Mouse (Mus musculus) kidney, adult 2 months (tissue): ENCODE results near the gene Edc4.
A peak's percentile ranks its signal among the peaks of the same experiment; 100 is the strongest.

Experiments
- CTCF ChIP-seq: fragments of 200-500 bp; conservative IDR thresholded peaks from 2 replicates; pipeline ENCODE4 v1.5.1; 2011; ENCODE audit warnings: low read depth, mild to moderate bottlenecking, control low read depth, low read length, moderate library complexity, mixed read lengths; ENCODE audit not compliant: insufficient read depth, insufficient read length
- POLR2A ChIP-seq: fragments of 200-500 bp; IDR thresholded peaks from one replicate; pipeline ENCODE4 v1.6.1; 2011; ENCODE audit warnings: low read depth, low read length, control low read depth

DNA sequence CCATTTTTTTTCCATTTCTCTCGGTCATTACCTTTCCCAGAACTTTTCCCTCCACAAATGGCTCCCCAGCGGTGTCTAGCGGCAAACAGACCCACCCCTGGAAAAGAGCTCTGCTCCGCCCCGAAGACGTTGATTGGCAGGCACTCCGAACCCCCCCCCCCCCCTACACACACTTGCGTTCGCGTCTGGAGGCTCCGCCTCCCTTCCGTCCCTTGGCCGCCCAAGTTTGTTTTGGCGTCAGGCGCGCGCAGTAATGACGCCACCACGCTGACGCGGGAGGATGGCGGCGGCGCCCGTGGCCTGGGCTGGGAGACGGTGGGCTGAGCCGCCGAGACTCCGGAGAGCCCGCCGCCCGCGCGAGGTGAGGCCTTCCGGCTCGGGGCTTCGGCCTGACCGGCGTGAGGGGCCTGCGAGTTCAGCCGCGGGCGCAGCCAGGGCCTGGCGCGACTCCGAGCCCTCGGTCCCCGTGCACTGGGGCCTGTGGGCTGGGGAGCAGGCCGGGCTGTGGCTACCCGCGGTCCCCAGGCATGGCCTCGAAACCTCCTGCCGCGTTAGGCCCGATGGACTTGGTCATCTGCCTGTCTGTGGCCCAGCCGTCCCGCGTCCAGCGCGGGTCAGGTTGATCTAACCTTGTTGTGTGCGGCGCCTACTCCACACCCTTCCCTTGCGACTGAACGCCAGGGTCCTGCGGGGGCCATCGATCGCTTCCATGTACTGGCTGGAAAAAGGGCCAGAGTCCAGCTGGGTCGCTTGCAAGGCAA is 19.7 kb downstream of the Edc4 start, which contains the start of gene Pskh1:
- no peak for TF ChIP-seq CTCF
- TF ChIP-seq POLR2A: peak; percentile 43
